Mouse (Mus musculus) CH12.LX (cell line): ENCODE measurements at regions not wholly inside any gene's neighbourhood (a gene's known extent, or its start where the extent isn't known, plus 50 kb on each side); places are given as distances from the start of the nearest gene placed in this dataset.

Experiments used
- BHLHE40 ChIP-seq: IDR thresholded peaks from 2 replicates; pipeline ENCODE4 v1.6.1; 2011; ENCODE audit warnings: mild to moderate bottlenecking, low read depth, low read length, improper control_type of control experiment
- CTCF ChIP-seq, 2 experiments: IDR thresholded peaks in 1 of 2; conservative IDR thresholded peaks in 1 of 2; 2 replicates each; pipeline ENCODE4 v1.5.1; 2011 to 2012; ENCODE audit warnings: low read depth in 2 of 2, low read length in 2 of 2, improper control_type of control experiment in 1 of 2, inconsistent platforms in 1 of 2, mild to moderate bottlenecking in 1 of 2, moderate library complexity in 1 of 2
- E2F4 ChIP-seq: IDR thresholded peaks from 2 replicates; pipeline ENCODE4 v1.6.1; 2011; ENCODE audit warnings: low read depth, low read length, improper control_type of control experiment; ENCODE audit not compliant: insufficient replicate concordance
- ETS1 ChIP-seq: conservative IDR thresholded peaks from 2 replicates; pipeline ENCODE4 v1.6.1; 2012; ENCODE audit warnings: low read depth, mild to moderate bottlenecking, inconsistent platforms, low read length, improper control_type of control experiment, moderate library complexity
- GABPA ChIP-seq: IDR thresholded peaks from 2 replicates; pipeline ENCODE4 v1.6.1; 2012; ENCODE audit warnings: low read depth, low read length, improper control_type of control experiment, inconsistent platforms; ENCODE audit not compliant: insufficient replicate concordance
- HCFC1 ChIP-seq: IDR thresholded peaks from 2 replicates; pipeline ENCODE4 v1.6.1; 2012; ENCODE audit warnings: low read depth, mild to moderate bottlenecking, inconsistent platforms, low read length, improper control_type of control experiment
- KAT2A ChIP-seq: IDR thresholded peaks from 2 replicates; pipeline ENCODE4 v1.6.1; 2012; ENCODE audit warnings: low read length, improper control_type of control experiment, inconsistent platforms; ENCODE audit not compliant: insufficient replicate concordance
- MAFK ChIP-seq: IDR thresholded peaks from 2 replicates; pipeline ENCODE4 v1.6.1; 2011; ENCODE audit warnings: low read length, improper control_type of control experiment; ENCODE audit not compliant: insufficient replicate concordance
- MAX ChIP-seq: IDR thresholded peaks from 2 replicates; pipeline ENCODE4 v1.6.1; 2011; ENCODE audit warnings: low read length, improper control_type of control experiment
- POLR2A ChIP-seq: IDR thresholded peaks from 2 replicates; pipeline ENCODE4 v1.6.1; 2011; ENCODE audit warnings: low read depth, mild to moderate bottlenecking, improper control_type of control experiment, low read length
- SMC3 ChIP-seq: IDR thresholded peaks from 2 replicates; pipeline ENCODE4 v1.6.1; 2011; ENCODE audit warnings: low read depth, low read length, improper control_type of control experiment
- ZC3H11A ChIP-seq: IDR thresholded peaks from 2 replicates; pipeline ENCODE4 v1.6.1; 2012; ENCODE audit warnings: low read depth, mild to moderate bottlenecking, inconsistent platforms, low read length, improper control_type of control experiment
- ZMIZ1 ChIP-seq: IDR thresholded peaks from 2 replicates; pipeline ENCODE4 v1.6.1; 2012; ENCODE audit warnings: low read depth, mild to moderate bottlenecking, inconsistent platforms, low read length, improper control_type of control experiment

DNA sequence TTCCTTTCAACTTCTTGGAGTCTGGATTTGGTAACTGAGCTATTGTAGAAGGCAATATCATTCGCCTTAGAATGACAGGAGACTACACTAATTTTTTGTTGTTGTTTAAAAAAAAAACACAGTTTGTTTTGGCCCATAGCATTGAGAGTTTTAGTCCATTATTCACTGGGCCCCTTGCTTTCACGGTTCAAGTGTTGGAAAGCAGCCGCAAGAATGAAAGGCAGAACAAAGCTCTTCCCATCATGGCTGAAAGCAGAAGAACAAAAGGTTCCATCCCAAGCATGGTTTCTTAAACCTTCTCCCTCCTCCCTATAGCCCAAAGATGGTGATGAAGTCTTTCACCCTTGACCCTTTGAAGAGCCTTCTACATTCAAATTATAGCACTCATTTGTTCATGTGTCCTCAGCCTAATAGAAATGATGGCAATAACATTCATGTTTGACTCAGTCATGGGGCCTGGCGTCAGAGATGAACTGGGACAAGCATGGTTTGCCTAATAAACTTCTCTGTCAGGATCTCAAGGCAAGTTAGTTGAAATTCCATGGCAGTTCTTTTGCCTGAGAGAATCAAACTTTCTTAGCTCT is 157.1 kb downstream of the Pros1 start:
- TF ChIP-seq MAFK, result no peak
- TF ChIP-seq BHLHE40, result no peak
- TF ChIP-seq KAT2A, result no peak
- no peak for TF ChIP-seq ZMIZ1
- no peak for TF ChIP-seq HCFC1
- TF ChIP-seq SMC3, result no peak
- no peak for TF ChIP-seq CTCF (conservative IDR thresholded peaks at IDR 0.05 in 1 of 2, IDR thresholded peaks at IDR 0.05 in 1 of 2; ENCODE audit: low read depth in 2 of 2, low read length in 2 of 2)
- no peak for TF ChIP-seq MAX
- no peak for TF ChIP-seq E2F4
- TF ChIP-seq ETS1, result no peak
- no peak for TF ChIP-seq ZC3H11A
- TF ChIP-seq POLR2A, result no peak
- TF ChIP-seq GABPA, result no peak
